Mouse (Mus musculus) lung, postnatal 14 days (tissue): Measurements from ENCODE around the gene Prss2.
"Not testable (repeated sequence)": the region's sequence is repeated elsewhere in the genome, so short reads cannot be mapped to it uniquely, and the experiment has no call there.

ENCODE experiments used
- DNase-seq: peaks from one replicate; pipeline ENCODE4 v3.0.0; 2021

Gene Prss2

GRCm38 (mm10) chr6:41521487-41521886, at the start of gene Prss2:
TSS of gene Prss2 (plus strand) at chr6:41521787.
- DNase-seq, result no peak

GRCm38 (mm10) chr6:41499374-41499773, 22.2 kb upstream of the Prss2 start:
- no peak for DNase-seq

GRCm38 (mm10) chr6:41504915-41505314, 16.7 kb upstream of the Prss2 start:
- DNase-seq, result no peak

- DNase-seq, result no peak
Observed at GRCm38 (mm10) chr6:41505323-41505722, 16.3 kb upstream of the Prss2 start.

- no peak for DNase-seq
Observed at GRCm38 (mm10) chr6:41518017-41518524, 3.5 kb upstream of the Prss2 start.

- no peak for DNase-seq
Observed at GRCm38 (mm10) chr6:41526453-41526852, 4.9 kb downstream of the Prss2 start.

- no peak for DNase-seq
Observed at GRCm38 (mm10) chr6:41527402-41527801, 5.8 kb downstream of the Prss2 start.

- peak; percentile 6 for DNase-seq
Observed at GRCm38 (mm10) chr6:41529987-41530386, 8.4 kb downstream of the Prss2 start.

GRCm38 (mm10) chr6:41532181-41532580, 10.6 kb downstream of the Prss2 start:
- DNase-seq, result no peak

GRCm38 (mm10) chr6:41532687-41533284, 11.2 kb downstream of the Prss2 start:
- DNase-seq, result no peak

GRCm38 (mm10) chr6:41537376-41537775, 15.8 kb downstream of the Prss2 start:
- no peak for DNase-seq

- DNase-seq, result not testable (repeated sequence)
Observed at GRCm38 (mm10) chr6:41538296-41538695, 16.7 kb downstream of the Prss2 start.

- DNase-seq, result no peak
Observed at GRCm38 (mm10) chr6:41540746-41541145, 19.2 kb downstream of the Prss2 start.

GRCm38 (mm10) chr6:41541746-41542145, 20.2 kb downstream of the Prss2 start:
- DNase-seq, result no peak

- no peak for DNase-seq
Observed at GRCm38 (mm10) chr6:41542983-41543382, 21.4 kb downstream of the Prss2 start.

GRCm38 (mm10) chr6:41543411-41544050, 21.9 kb downstream of the Prss2 start:
- no peak for DNase-seq

GRCm38 (mm10) chr6:41544381-41544924, 22.9 kb downstream of the Prss2 start:
- no peak for DNase-seq

- DNase-seq, result no peak
Observed at GRCm38 (mm10) chr6:41545266-41545665, 23.7 kb downstream of the Prss2 start.

- DNase-seq, result no peak
Observed at GRCm38 (mm10) chr6:41547056-41547650, 25.6 kb downstream of the Prss2 start.

GRCm38 (mm10) chr6:41548286-41548685, 26.7 kb downstream of the Prss2 start:
- no peak for DNase-seq

GRCm38 (mm10) chr6:41553356-41554010, 31.9 kb downstream of the Prss2 start:
- DNase-seq, result no peak

- DNase-seq, result no peak
Observed at GRCm38 (mm10) chr6:41554295-41555169, 32.9 kb downstream of the Prss2 start.
